Mouse (Mus musculus): ENCODE data around the gene Olfr924.
"Not testable (repeated sequence)": the region's sequence is repeated elsewhere in the genome, so short reads cannot be mapped to it uniquely, and the experiment has no call there.

The Olfr924 gene

GRCm38 (mm10) chr9:38844149-38844548, at the start of gene Olfr924:
Olfr924 (plus strand) TSS chr9:38844449.
- DNase-seq: no peak

- DNase-seq: no peak
Measured at GRCm38 (mm10) chr9:38805696-38806095, 38.6 kb upstream of the Olfr924 start.

GRCm38 (mm10) chr9:38814314-38814713, 29.9 kb upstream of the Olfr924 start, which contains the start of gene Olfr922:
Olfr922 (plus strand) TSS chr9:38814614.
- no peak for DNase-seq

- DNase-seq: no peak
Measured at GRCm38 (mm10) chr9:38815458-38815986, 28.7 kb upstream of the Olfr924 start.

GRCm38 (mm10) chr9:38826245-38826644, 18.0 kb upstream of the Olfr924 start, which contains the start of gene Olfr923:
Olfr923 (plus strand) TSS chr9:38826545.
- no peak for DNase-seq

GRCm38 (mm10) chr9:38833027-38833426, 11.2 kb upstream of the Olfr924 start:
- DNase-seq: no peak

- DNase-seq: no peak
Measured at GRCm38 (mm10) chr9:38854760-38855159, 10.5 kb downstream of the Olfr924 start, which contains the start of gene Olfr26. Olfr26 (plus strand) TSS chr9:38855060.

- DNase-seq: not testable (repeated sequence)
Measured at GRCm38 (mm10) chr9:38874880-38875279, 30.6 kb downstream of the Olfr924 start.

GRCm38 (mm10) chr9:38876826-38877225, 32.6 kb downstream of the Olfr924 start, which contains the start of gene Olfr926:
Olfr926 (plus strand) TSS chr9:38877126.
- DNase-seq: no peak

All from B cell, adult 2 months (primary cell).